Mouse (Mus musculus): ENCODE results near the gene Trank1. TPM values are rescaled to one million over a fixed set of nuclear protein-coding genes. Genes with fewer than 3 reads are reported as not detected.
A peak's percentile ranks its signal among the peaks of the same experiment; 100 is the strongest.

Gene Trank1
- polyA plus RNA-seq, 1 experiment from 2014 or later = 1.3 TPM

- WGBS = 1% methylated on average over 82 of the region's 98 CpGs
- peaks cover 14% of the 10 kb centered on the region for H3K4me1 ChIP-seq
- peaks cover 62% of the 10 kb centered on the region for H3K27me3 ChIP-seq
- peak overlapping the region; percentile 96 for H3K4me2 ChIP-seq (replicated peaks)
- peaks cover 8% of the 10 kb centered on the region for H3K9me3 ChIP-seq (replicated peaks)
- H3K4me3 ChIP-seq = peak overlapping the region; percentile 54
- no peaks in the 10 kb centered on the region for H3K36me3 ChIP-seq
- H3K27ac ChIP-seq = no peak overlapping the region
- peak overlapping the region; percentile 56 for H3K9ac ChIP-seq
- ATAC-seq (ENCODE audit: low FRiP score) = peak; percentile 40
These were observed 403 bp downstream of the Trank1 start for GRCm38 (mm10) chr9:111311843-111312441.

GRCm38 (mm10) chr9:111312442-111313141 lies 1.1 kb downstream of the Trank1 start:
- H3K9me3 ChIP-seq (replicated peaks) = peaks cover 8% of the 10 kb centered on the region
- WGBS = under 1% methylated on average over 30 of the region's 59 CpGs
- peak; percentile 35; the same call in 1 of the 2 replicates for ATAC-seq (ENCODE audit: low FRiP score)

GRCm38 (mm10) chr9:111313299-111313698 lies 1.8 kb downstream of the Trank1 start:
- no peak overlapping the region for H3K4me3 ChIP-seq
- no peak for ATAC-seq (ENCODE audit: low FRiP score)
- 0 out of 2 replicates have a peak overlapping the region, but pooled peaks have one; percentile 96 for H3K4me2 ChIP-seq (replicated peaks)

More at GRCm38 (mm10) chr9:111312442-111313141, 1.1 kb downstream of the Trank1 start:
- Histone ChIP-seq H3K27me3 (peaks cover 62% of the 10 kb centered on the region), H3K4me3 (peak overlapping the region; percentile 54), H3K36me3 (no peaks in the 10 kb centered on the region), H3K4me2 (replicated peaks) (peak overlapping the region; percentile 96), H3K4me1 (peaks cover 14% of the 10 kb centered on the region), H3K9ac (peak overlapping the region; percentile 56), H3K27ac (no peak overlapping the region)

GRCm38 (mm10) chr9:111313793-111314192 lies 2.3 kb downstream of the Trank1 start:
- no peak overlapping the region for H3K4me2 ChIP-seq (replicated peaks)
- H3K4me3 ChIP-seq = no peak overlapping the region
- H3K9ac ChIP-seq = no peak overlapping the region
- ATAC-seq (ENCODE audit: low FRiP score) = no peak
- H3K9me3 ChIP-seq (replicated peaks) = peaks cover 8% of the 10 kb centered on the region
- peaks cover 14% of the 10 kb centered on the region for H3K4me1 ChIP-seq
- 23% methylated on average over 5 of the region's 5 CpGs for WGBS
- H3K27ac ChIP-seq = no peak overlapping the region
- peaks cover 61% of the 10 kb centered on the region for H3K27me3 ChIP-seq
- H3K36me3 ChIP-seq = no peaks in the 10 kb centered on the region

More at GRCm38 (mm10) chr9:111313299-111313698, 1.8 kb downstream of the Trank1 start:
- Histone ChIP-seq H3K9ac (no peak overlapping the region), H3K36me3 (no peaks in the 10 kb centered on the region), H3K27ac (no peak overlapping the region), H3K4me1 (peaks cover 14% of the 10 kb centered on the region), H3K27me3 (peaks cover 62% of the 10 kb centered on the region), H3K9me3 (replicated peaks) (peaks cover 8% of the 10 kb centered on the region)
- 20% methylated on average over 5 of the region's 6 CpGs for WGBS

- Histone ChIP-seq H3K27me3 (peaks cover 57% of the 10 kb centered on the region), H3K9ac (no peak overlapping the region), H3K9me3 (replicated peaks) (peaks cover 8% of the 10 kb centered on the region), H3K4me2 (replicated peaks) (no peak overlapping the region), H3K27ac (no peak overlapping the region), H3K4me3 (no peak overlapping the region), H3K36me3 (no peaks in the 10 kb centered on the region), H3K4me1 (peaks cover 14% of the 10 kb centered on the region)
- 36% methylated on average over 5 of the region's 5 CpGs for WGBS
- ATAC-seq (ENCODE audit: low FRiP score) = no peak
These were observed 2.7 kb downstream of the Trank1 start for GRCm38 (mm10) chr9:111314219-111314618.

GRCm38 (mm10) chr9:111320912-111321311 lies 9.4 kb downstream of the Trank1 start:
- ATAC-seq (ENCODE audit: low FRiP score) = no peak
- Histone ChIP-seq H3K4me1 (no peaks in the 10 kb centered on the region), H3K9me3 (replicated peaks) (no peaks in the 10 kb centered on the region), H3K4me3 (no peak overlapping the region), H3K9ac (no peak overlapping the region), H3K27me3 (no peaks in the 10 kb centered on the region), H3K4me2 (replicated peaks) (no peak overlapping the region), H3K36me3 (no peaks in the 10 kb centered on the region), H3K27ac (no peak overlapping the region)
- 88% methylated on average over 4 of the region's 4 CpGs for WGBS

GRCm38 (mm10) chr9:111324881-111325280 lies 13.3 kb downstream of the Trank1 start:
- no peaks in the 10 kb centered on the region for H3K4me1 ChIP-seq
- no peak overlapping the region for H3K4me3 ChIP-seq
- no peak overlapping the region for H3K27ac ChIP-seq
- H3K4me2 ChIP-seq (replicated peaks) = no peak overlapping the region
- no peaks in the 10 kb centered on the region for H3K36me3 ChIP-seq
- H3K9ac ChIP-seq = no peak overlapping the region
- 91% methylated on average over 2 of the region's 2 CpGs for WGBS
- no peak for ATAC-seq (ENCODE audit: low FRiP score)
- H3K27me3 ChIP-seq = no peaks in the 10 kb centered on the region
- H3K9me3 ChIP-seq (replicated peaks) = no peaks in the 10 kb centered on the region

GRCm38 (mm10) chr9:111329881-111330280 lies 18.3 kb downstream of the Trank1 start:
- Histone ChIP-seq H3K4me1 (no peaks in the 10 kb centered on the region), H3K4me2 (replicated peaks) (no peak overlapping the region), H3K9ac (no peak overlapping the region), H3K4me3 (no peak overlapping the region), H3K27me3 (no peaks in the 10 kb centered on the region), H3K27ac (no peak overlapping the region), H3K36me3 (no peaks in the 10 kb centered on the region), H3K9me3 (replicated peaks) (no peaks in the 10 kb centered on the region)
- ATAC-seq (ENCODE audit: low FRiP score) = no peak
- WGBS = 84% methylated on average over 4 of the region's 4 CpGs

GRCm38 (mm10) chr9:111333790-111334189 lies 22.3 kb downstream of the Trank1 start:
- H3K9ac ChIP-seq = no peak overlapping the region
- no peaks in the 10 kb centered on the region for H3K27me3 ChIP-seq
- H3K27ac ChIP-seq = no peak overlapping the region
- H3K36me3 ChIP-seq = no peaks in the 10 kb centered on the region
- H3K9me3 ChIP-seq (replicated peaks) = no peaks in the 10 kb centered on the region
- 49% methylated on average over 2 of the region's 2 CpGs for WGBS
- no peak for ATAC-seq (ENCODE audit: low FRiP score)
- no peaks in the 10 kb centered on the region for H3K4me1 ChIP-seq
- no peak overlapping the region for H3K4me3 ChIP-seq
- H3K4me2 ChIP-seq (replicated peaks) = no peak overlapping the region

GRCm38 (mm10) chr9:111334555-111335164 lies 23.1 kb downstream of the Trank1 start:
- ATAC-seq (ENCODE audit: low FRiP score) = no peak
- Histone ChIP-seq H3K4me3 (no peak overlapping the region), H3K9me3 (replicated peaks) (no peaks in the 10 kb centered on the region), H3K4me1 (no peaks in the 10 kb centered on the region), H3K27me3 (no peaks in the 10 kb centered on the region), H3K27ac (no peak overlapping the region), H3K9ac (no peak overlapping the region), H3K36me3 (no peaks in the 10 kb centered on the region), H3K4me2 (replicated peaks) (no peak overlapping the region)
- 71% methylated on average over 4 of the region's 4 CpGs for WGBS

- ATAC-seq (ENCODE audit: low FRiP score) = 0 out of 2 replicates have a peak, but pooled peaks have one; percentile 16
- peaks cover 8% of the 10 kb centered on the region; the same call in 1 of the 2 replicates for H3K4me1 ChIP-seq
- H3K27ac ChIP-seq = no peak overlapping the region
- 67% methylated on average over 7 of the region's 7 CpGs for WGBS
- no peak overlapping the region for H3K9ac ChIP-seq
- no peaks in the 10 kb centered on the region for H3K36me3 ChIP-seq
- no peaks in the 10 kb centered on the region for H3K27me3 ChIP-seq
- no peak overlapping the region for H3K4me2 ChIP-seq (replicated peaks)
- H3K4me3 ChIP-seq = no peak overlapping the region
- no peaks in the 10 kb centered on the region for H3K9me3 ChIP-seq (replicated peaks)
These were observed 39.7 kb downstream of the Trank1 start for GRCm38 (mm10) chr9:111351233-111351632.

GRCm38 (mm10) chr9:111351641-111352040 lies 40.1 kb downstream of the Trank1 start:
- no peak for ATAC-seq (ENCODE audit: low FRiP score)
- H3K9ac ChIP-seq = no peak overlapping the region
- no peaks in the 10 kb centered on the region for H3K36me3 ChIP-seq
- H3K9me3 ChIP-seq (replicated peaks) = no peaks in the 10 kb centered on the region
- H3K4me2 ChIP-seq (replicated peaks) = no peak overlapping the region
- no peaks in the 10 kb centered on the region for H3K27me3 ChIP-seq
- no peak overlapping the region for H3K27ac ChIP-seq
- 38% methylated on average over 1 of the region's 1 CpGs for WGBS
- no peak overlapping the region for H3K4me3 ChIP-seq
- peaks cover 8% of the 10 kb centered on the region; the same call in 1 of the 2 replicates for H3K4me1 ChIP-seq

All from hindbrain, embryonic 12.5 days (tissue).